Mouse (Mus musculus): ENCODE data around the gene Cenpx.
"Not testable (repeated sequence)": the region's sequence is repeated elsewhere in the genome, so short reads cannot be mapped to it uniquely, and the experiment has no call there.

Cenpx gene

GRCm38 (mm10) chr11:120703696-120704454 lies 9.7 kb downstream of the Cenpx start:
- no peak for DNase-seq (ENCODE audit: low read depth, low spot score)

- peak; percentile 85 for DNase-seq (ENCODE audit: low read depth, low spot score)
Measured at GRCm38 (mm10) chr11:120697741-120698140, 15.8 kb downstream of the Cenpx start.

GRCm38 (mm10) chr11:120696568-120696967 lies 17.0 kb downstream of the Cenpx start:
- DNase-seq (ENCODE audit: low read depth, low spot score) = no peak

GRCm38 (mm10) chr11:120695641-120696040 lies 17.9 kb downstream of the Cenpx start:
- no peak for DNase-seq (ENCODE audit: low read depth, low spot score)

GRCm38 (mm10) chr11:120695184-120695583 lies 18.4 kb downstream of the Cenpx start:
- no peak for DNase-seq (ENCODE audit: low read depth, low spot score)

GRCm38 (mm10) chr11:120693461-120693860 lies 20.1 kb downstream of the Cenpx start:
- no peak for DNase-seq (ENCODE audit: low read depth, low spot score)

GRCm38 (mm10) chr11:120692471-120693011 lies 21.0 kb downstream of the Cenpx start:
- no peak for DNase-seq (ENCODE audit: low read depth, low spot score)

GRCm38 (mm10) chr11:120689365-120689764 lies 24.2 kb downstream of the Cenpx start:
- DNase-seq (ENCODE audit: low read depth, low spot score) = no peak

GRCm38 (mm10) chr11:120686650-120687272 lies 26.8 kb downstream of the Cenpx start:
- DNase-seq (ENCODE audit: low read depth, low spot score) = no peak

GRCm38 (mm10) chr11:120684660-120685059 lies 28.9 kb downstream of the Cenpx start:
- no peak for DNase-seq (ENCODE audit: low read depth, low spot score)

GRCm38 (mm10) chr11:120684086-120684485 lies 29.5 kb downstream of the Cenpx start:
- peak; percentile 46 for DNase-seq (ENCODE audit: low read depth, low spot score)

GRCm38 (mm10) chr11:120683536-120683935 lies 30.0 kb downstream of the Cenpx start:
- no peak for DNase-seq (ENCODE audit: low read depth, low spot score)

- no peak for DNase-seq (ENCODE audit: low read depth, low spot score)
Measured at GRCm38 (mm10) chr11:120682683-120683082, 30.9 kb downstream of the Cenpx start.

- no peak for DNase-seq (ENCODE audit: low read depth, low spot score)
Measured at GRCm38 (mm10) chr11:120679909-120680308, 33.6 kb downstream of the Cenpx start.

GRCm38 (mm10) chr11:120676951-120677350 lies 36.6 kb downstream of the Cenpx start:
- DNase-seq (ENCODE audit: low read depth, low spot score) = no peak

GRCm38 (mm10) chr11:120675875-120676274 lies 37.7 kb downstream of the Cenpx start:
- DNase-seq (ENCODE audit: low read depth, low spot score) = not testable (repeated sequence)

GRCm38 (mm10) chr11:120673594-120674122 lies 39.9 kb downstream of the Cenpx start:
- no peak for DNase-seq (ENCODE audit: low read depth, low spot score)

- DNase-seq (ENCODE audit: low read depth, low spot score) = peak; percentile 88
Measured at GRCm38 (mm10) chr11:120672687-120673593, 40.6 kb downstream of the Cenpx start, which contains the start of gene Aspscr1. TSS of gene Aspscr1 (plus strand) at chr11:120672973.

GRCm38 (mm10) chr11:120666617-120667016 lies 46.9 kb downstream of the Cenpx start:
- DNase-seq (ENCODE audit: low read depth, low spot score) = no peak

GRCm38 (mm10) chr11:120665406-120665805 lies 48.1 kb downstream of the Cenpx start:
- DNase-seq (ENCODE audit: low read depth, low spot score) = peak; percentile 47

- DNase-seq (ENCODE audit: low read depth, low spot score) = no peak
Measured at GRCm38 (mm10) chr11:120663714-120664113, 49.8 kb downstream of the Cenpx start.
